Mouse (Mus musculus) spleen, adult 2 months (tissue): Measurements from ENCODE around the gene Atxn1.

Source experiments
- CTCF ChIP-seq: fragments of 200-500 bp; IDR thresholded peaks from 2 replicates; pipeline ENCODE4 v1.5.1; 2011; ENCODE audit warnings: mild to moderate bottlenecking, inconsistent platforms; ENCODE audit not compliant: insufficient read depth, insufficient read length, insufficient replicate concordance; ENCODE audit errors: extremely low read depth
- POLR2A ChIP-seq: fragments of 200-500 bp; IDR thresholded peaks from 2 replicates; pipeline ENCODE4 v1.6.1; 2011; ENCODE audit warnings: low read depth, low read length, inconsistent platforms

GRCm38 (mm10) chr13:45633918-45634317 lies 330.9 kb downstream of the Atxn1 start:
- no peak for TF ChIP-seq CTCF
- TF ChIP-seq POLR2A: no peak
